Mouse (Mus musculus) forelimb bud, embryonic 11.5 days (tissue): ENCODE results near the gene Rgs12.
A peak's percentile ranks its signal among the peaks of the same experiment; 100 is the strongest.

Experiments
- DNase-seq: peaks from one replicate; pipeline ENCODE4 v3.0.0-alpha.2; 2012; ENCODE audit warnings: low read depth, low spot score

Rgs12 gene

DNA sequence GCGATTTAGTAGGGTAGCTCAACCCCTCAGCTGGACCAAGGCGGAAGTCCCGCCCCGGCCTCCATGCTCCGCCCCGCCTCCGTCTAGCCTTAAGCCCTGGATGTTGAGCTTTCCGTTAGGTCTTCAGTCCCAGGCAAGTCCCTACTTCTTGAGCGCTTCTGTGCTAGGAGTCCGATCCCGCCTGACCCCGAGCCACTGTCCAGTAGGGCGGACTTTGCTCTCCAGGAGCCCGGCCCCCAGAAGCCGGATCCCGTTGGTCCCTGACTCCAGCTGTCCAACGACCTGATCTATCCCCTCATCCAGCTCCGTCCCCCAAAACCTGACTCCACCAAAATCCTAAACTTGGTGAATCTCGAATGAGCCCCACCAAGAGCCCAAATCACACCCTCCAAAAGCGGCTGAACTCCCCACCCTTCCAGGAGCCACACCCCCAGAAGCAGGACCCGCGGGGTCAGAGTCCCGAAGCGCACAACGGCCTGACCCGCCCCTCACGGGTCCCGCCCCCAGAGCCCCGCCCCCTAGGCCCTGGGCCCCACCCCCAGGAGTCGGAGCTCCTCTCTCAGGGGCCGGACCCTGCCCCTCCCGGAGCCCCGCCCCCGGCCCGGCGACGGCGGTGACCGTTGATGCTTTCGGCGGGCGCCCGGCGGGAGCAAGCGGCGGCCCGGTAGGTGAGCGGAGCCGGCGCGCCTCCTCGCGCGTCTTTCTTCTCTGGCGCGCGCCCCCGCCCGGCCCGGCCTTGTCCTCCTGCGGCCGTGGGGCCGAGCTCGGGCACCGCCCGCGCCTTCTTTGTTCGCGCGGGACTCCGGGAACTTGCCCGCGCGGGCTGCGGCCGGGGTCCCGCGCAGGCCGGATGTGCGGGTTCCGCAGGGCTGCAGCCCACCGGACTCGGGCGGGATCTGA, at the start of gene Rgs12:
Rgs12 (plus strand) TSS at position 585 of the 900 bp plus-strand sequence.
- peak; percentile 72 for DNase-seq

DNA sequence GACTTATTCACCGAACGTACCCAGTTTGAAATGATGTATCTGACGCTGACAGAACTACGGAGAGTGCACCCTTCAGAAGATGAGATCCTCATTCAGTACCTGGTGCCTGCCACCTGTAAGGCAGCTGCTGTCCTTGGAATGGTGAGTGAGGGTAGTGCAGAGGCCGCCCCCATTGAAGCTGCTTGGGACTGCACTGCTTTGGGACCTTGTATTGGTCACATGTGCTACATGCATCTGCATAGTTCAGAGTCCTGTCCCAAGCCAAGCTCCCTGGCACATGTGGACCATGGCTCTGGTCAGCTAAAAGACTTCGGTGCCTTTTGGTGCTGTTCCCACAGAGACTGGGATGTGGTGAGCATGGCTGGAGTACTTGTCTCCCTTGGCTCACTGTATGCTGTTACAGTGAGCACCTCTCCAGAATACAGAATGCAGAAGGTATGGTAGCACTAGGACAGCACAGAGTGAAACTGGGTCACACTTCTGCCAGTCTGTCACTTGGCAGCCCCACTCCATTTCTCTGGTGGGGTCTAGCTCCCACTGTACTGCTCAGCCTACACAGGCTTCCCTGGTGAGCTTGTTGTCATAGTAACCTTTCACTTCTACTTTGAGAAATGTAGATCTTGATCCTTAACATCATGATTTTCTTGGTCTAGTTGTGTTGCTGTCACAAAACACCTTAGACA, 49.3 kb upstream of the Rgs12 start:
- no peak for DNase-seq

- DNase-seq = no peak
Observed at GRCm38 (mm10) chr5:34902371-34902770, 46.9 kb upstream of the Rgs12 start.

DNA sequence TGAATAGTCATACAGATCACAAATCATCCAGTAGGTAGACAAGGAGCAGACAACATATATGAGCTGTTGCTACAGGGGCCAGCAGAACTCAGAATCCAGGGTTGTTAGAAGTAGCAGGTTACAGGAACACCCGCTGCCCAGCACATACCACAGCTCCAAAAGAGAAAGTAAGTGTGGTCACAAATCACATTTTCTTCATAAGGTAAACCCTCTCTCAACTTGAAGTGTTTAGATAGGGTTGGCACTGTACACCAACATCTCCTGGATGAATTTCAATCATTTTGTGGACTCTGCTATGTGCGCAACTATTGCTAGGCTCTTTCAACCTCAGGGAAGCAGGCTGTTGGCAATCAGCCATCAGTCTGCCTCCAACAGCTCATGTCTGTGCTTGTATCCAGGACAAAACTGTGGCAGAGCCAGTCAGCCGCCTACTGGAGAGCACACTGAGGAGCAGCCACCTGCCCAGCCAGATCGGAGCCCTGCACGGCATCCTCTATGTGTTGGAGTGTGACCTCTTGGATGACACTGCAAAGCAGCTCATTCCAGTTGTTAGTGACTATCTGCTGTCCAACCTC, 46.3 kb upstream of the Rgs12 start:
- no peak for DNase-seq

DNA sequence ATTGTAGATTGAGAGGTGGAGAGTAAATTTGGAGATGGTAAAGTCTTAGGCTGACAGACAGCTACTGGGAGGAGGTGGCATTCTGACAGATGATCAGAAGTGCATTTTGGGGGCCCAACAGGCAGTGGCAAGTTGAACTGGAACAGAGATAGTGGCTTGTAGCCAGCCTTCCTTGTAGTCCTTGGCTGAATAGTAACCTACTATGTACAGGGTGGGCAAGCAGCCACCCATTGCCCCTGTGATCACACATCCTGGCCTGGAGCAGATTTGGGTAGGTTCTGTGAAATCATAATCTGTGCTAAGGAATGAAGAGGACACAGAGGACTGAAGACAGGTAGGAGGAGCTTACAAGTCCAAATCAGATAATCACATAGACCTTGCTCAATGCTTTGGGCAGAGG, 44.8 kb upstream of the Rgs12 start:
- no peak for DNase-seq

DNA sequence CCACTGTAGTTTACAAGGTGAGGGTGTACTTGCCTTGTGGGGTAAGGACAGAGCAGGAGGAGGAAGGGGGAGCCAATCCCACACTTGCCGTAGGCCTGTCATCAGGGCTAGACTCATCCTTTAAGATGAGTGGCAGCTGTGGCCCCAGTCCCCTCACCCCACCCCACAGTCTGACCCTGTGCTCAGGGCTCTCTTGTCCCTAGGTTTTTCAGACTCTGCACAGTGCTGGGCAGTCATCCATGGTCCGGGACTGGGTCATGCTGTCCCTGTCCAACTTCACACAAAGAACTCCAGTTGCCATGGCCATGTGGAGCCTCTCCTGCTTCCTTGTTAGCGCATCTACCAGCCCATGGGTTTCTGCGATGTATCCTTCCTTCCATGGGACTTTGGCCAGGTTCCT, 42.0 kb upstream of the Rgs12 start:
- no peak for DNase-seq

GRCm38 (mm10) chr5:34907910-34908725, 41.1 kb upstream of the Rgs12 start, which contains the start of gene Msantd1:
Gene Msantd1 (plus strand): TSS chr5:34908012.
- DNase-seq = no peak

- DNase-seq = no peak
Observed at GRCm38 (mm10) chr5:34908726-34909633, 40.3 kb upstream of the Rgs12 start.

DNA sequence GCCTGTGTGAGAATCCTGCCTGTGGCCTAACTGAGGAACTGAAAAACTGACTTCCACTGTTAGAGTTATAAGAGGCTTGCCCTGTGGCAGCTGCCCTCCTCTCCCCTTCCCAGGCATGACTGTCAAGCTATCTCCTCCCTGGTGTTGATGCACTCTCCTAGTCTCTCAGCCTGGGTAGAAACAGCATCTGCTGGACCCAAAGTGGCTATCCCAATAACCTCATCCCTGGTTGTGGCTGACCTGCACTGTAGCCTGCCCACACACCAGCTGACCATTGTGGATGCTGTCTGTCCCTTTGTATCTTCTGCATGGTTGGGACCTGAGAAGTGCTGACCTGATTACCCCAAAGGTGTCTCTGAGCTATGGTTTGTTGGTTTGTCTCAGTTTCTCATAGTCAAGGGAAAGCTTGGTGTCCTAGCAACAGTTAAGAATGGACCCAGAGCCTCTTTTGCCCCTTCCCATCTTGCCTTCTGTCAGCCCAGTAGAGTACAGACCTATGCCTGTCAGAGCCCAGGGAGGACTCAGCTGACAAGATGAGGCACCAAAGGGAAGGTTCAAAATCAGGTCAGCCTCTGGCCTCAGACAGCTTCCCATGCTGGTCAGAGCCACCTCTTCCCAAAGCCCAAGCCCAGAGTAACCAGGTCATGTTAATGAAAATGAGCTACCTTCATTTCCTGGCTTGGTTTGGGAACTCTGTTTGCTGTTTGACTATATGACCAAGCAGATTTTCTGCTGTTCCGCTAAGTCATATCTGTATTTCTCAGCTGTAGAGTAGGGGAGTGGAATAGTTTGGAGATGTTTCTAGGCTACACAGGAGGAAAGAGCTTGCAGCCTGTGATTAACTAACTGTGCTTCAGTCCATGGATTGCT, 39.4 kb upstream of the Rgs12 start:
- DNase-seq = no peak

DNA sequence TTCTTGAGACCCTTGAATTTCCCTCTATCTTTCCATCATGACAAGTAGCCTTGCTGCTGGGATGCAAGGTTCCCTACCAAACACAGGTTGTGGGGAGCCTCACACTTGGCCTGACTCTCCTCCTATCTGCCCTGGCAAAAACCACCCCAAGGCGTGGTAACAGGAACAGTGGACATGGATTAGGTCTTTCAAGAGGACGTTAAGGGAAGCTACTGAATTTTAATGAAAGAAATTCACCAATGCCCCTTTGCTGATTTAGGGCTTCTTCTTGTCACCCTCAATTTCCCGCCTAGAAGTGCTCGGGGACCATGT, 38.8 kb upstream of the Rgs12 start:
- no peak for DNase-seq

DNA sequence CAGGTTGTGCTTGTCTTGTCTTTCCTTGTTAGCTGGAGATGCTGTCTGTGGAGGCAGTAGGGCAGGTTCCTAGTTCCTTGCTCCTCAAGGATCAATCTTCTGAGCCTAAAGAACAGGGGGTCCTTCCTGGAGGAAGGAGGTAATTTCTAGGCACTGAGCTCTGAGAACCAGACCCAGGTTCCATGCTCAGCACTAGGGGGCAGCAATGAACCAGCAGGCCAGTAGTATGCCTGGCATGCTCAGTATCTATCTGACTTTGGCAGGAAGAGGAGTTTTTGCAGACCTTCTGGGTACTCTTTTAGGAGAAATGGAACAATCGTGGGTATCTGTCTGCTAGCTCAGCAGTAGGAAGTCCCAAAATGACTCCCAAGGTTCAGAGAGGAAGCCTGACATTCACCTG, 33.4 kb upstream of the Rgs12 start:
- DNase-seq = peak; percentile 57

GRCm38 (mm10) chr5:34917234-34917655, 32.0 kb upstream of the Rgs12 start:
- DNase-seq = no peak

- no peak for DNase-seq
Observed at GRCm38 (mm10) chr5:34918785-34919184, 30.5 kb upstream of the Rgs12 start.

DNA sequence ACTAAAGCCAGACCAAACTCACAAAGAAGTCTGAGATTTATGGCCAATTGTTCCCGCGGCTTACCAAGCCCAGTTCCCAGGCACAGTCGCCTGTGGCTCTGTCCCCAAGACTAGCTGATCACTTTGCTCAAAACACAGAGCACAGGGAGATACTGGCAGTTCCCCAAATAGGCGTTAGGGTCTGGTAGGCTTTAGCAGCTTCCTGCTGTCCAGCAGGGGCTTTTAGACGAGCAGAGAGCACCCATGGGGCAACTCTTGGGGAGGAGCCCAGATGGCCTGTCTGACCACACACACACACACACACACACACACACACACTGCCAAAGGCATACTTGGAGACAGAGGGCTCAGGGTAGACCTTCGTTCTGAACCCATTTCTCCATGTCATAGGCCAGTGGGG, 26.7 kb upstream of the Rgs12 start:
- DNase-seq = no peak

GRCm38 (mm10) chr5:34923920-34924319, 25.3 kb upstream of the Rgs12 start:
- no peak for DNase-seq

DNA sequence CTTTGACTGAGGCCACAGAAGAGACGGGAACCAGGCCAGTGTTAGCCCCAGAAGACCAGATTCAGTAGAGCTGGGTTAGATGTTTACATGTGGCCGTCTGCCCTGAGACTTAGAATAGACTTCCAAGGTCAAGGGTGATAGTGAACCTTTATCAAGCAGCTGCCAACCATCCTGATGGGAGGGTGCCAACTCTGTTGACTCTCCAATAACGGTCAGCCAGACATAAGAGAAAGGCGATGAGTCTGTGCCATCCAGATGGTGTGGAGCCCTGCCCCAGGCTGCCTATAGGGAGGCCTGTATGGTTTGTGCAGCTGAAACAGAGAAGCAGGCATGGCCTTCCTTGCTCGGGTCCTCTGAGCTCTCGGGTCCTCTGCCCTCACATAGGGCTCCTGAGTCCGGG, 24.7 kb upstream of the Rgs12 start:
- no peak for DNase-seq

GRCm38 (mm10) chr5:34927648-34928047, 21.6 kb upstream of the Rgs12 start:
- DNase-seq = no peak

- no peak for DNase-seq
Observed at GRCm38 (mm10) chr5:34930151-34930975, 18.9 kb upstream of the Rgs12 start.

GRCm38 (mm10) chr5:34931091-34931490, 18.2 kb upstream of the Rgs12 start:
- DNase-seq = no peak
